Mouse (Mus musculus): Measurements from ENCODE around the gene Lsmem1.

DNA sequence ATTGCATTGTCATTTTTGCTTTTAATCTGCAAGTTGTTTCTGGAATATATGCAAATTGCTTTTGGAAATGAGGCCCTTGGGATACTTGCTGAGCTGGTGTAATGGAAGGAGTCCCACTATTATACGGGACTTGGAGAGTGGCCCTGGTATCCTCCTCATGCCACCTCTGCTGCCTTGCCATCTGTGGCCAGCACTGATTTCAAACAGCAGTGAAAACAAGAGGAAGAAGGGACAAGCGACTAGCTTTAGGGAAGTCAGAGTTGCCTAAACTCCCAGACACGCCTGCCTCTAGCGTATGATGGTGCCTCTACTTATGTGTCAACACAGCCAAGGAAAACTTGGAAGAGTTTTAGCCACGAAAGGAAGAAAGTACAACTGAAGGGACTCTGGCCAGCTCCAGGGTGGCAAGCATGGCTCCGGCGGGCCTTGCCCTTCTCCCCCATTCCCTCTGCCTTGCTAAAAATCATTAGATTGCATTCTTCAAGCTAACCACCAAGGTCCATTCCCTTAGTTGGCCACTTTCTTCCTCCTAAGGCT is 46.2 kb upstream of the Lsmem1 start:
- TF ChIP-seq POLR2A (IDR thresholded peaks at IDR 0.05; ENCODE audit: low read depth, low read length) (no peak), CTCF (IDR thresholded peaks at IDR 0.05; ENCODE audit: extremely low read depth, insufficient read length, insufficient replicate concordance, low read depth, low read length) (no peak)
